Mouse (Mus musculus) brain, embryonic 14.5 days (tissue): Measurements from ENCODE around the gene Vmn2r19.

Source experiments
- CTCF ChIP-seq: fragments of 200-500 bp; IDR thresholded peaks from 2 replicates; pipeline ENCODE4 v1.5.1; 2012; ENCODE audit warnings: inconsistent platforms, mild to moderate bottlenecking, moderate library complexity, borderline replicate concordance; ENCODE audit not compliant: insufficient read depth, insufficient read length; ENCODE audit errors: extremely low read depth
- POLR2A ChIP-seq: fragments of 200-500 bp; IDR thresholded peaks from 2 replicates; pipeline ENCODE4 v1.6.1; 2012; ENCODE audit warnings: mild to moderate bottlenecking, inconsistent platforms, borderline replicate concordance; ENCODE audit not compliant: poor library complexity, insufficient read depth, insufficient read length, severe bottlenecking; ENCODE audit errors: extremely low read depth

- TF ChIP-seq POLR2A (no peak), CTCF (no peak)
Observed at GRCm38 (mm10) chr6:123279443-123279842, 28.7 kb upstream of the Vmn2r19 start.
